Mouse (Mus musculus) CH12.LX (cell line): ENCODE results near the gene Golga4. TPM values are rescaled to one million over a fixed set of nuclear protein-coding genes. Genes with fewer than 3 reads are reported as not detected.

Source experiments
- DNase-seq: peaks from one replicate; pipeline ENCODE4 v3.0.0-alpha.2; 2013; ENCODE audit errors: extremely low read depth
- H3K27ac ChIP-seq: 2 replicates; pipeline ENCODE4 v1.5.1; 2012; ENCODE audit warnings: low read depth, mild to moderate bottlenecking, control low read depth, moderate library complexity; ENCODE audit not compliant: insufficient read depth
- H3K27me3 ChIP-seq: replicated peaks from 2 replicates; pipeline ENCODE3; 2012; ENCODE audit warnings: inconsistent platforms
- H3K36me3 ChIP-seq, 2 experiments: replicated peaks in 1 of 2; 2 replicates each; pipeline versions ENCODE3 to v1.6.1; 2012; ENCODE audit warnings: inconsistent platforms in 1 of 2, low read length in 1 of 2, mild to moderate bottlenecking in 1 of 2, mixed read lengths in 1 of 2, moderate library complexity in 1 of 2; ENCODE audit not compliant: control insufficient read depth in 1 of 2, insufficient read depth in 1 of 2
- H3K4me1 ChIP-seq, 2 experiments: 2 replicates each; pipeline ENCODE4 v1.6.1; 2012; ENCODE audit warnings: inconsistent platforms in 1 of 2, moderate library complexity in 1 of 2; ENCODE audit not compliant: insufficient read depth in 2 of 2, control insufficient read depth in 1 of 2
- H3K4me2 ChIP-seq: 2 replicates; pipeline ENCODE4 v1.6.1; 2012; ENCODE audit warnings: low read depth, mild to moderate bottlenecking, control low read depth; ENCODE audit not compliant: poor library complexity, insufficient read depth, severe bottlenecking
- H3K4me3 ChIP-seq, 3 experiments: fragments of 150-350 bp in 1 of 3; sonication (generic) in 1 of 3; replicated peaks in 1 of 3; 2 replicates each; pipeline versions ENCODE3 to v1.5.1; 2011 to 2012; ENCODE audit warnings: low read depth in 2 of 3, low read length in 2 of 3, mild to moderate bottlenecking in 2 of 3, moderate library complexity in 2 of 3, control low read depth in 1 of 3, improper control_type of control experiment in 1 of 3, inconsistent platforms in 1 of 3, mixed read lengths in 1 of 3; ENCODE audit not compliant: poor library complexity in 1 of 3
- H3K79me2 ChIP-seq: replicated peaks from 2 replicates; pipeline ENCODE4 v1.6.1; 2012; ENCODE audit warnings: mild to moderate bottlenecking, moderate library complexity; ENCODE audit not compliant: control insufficient read depth, poor library complexity, insufficient read depth, severe bottlenecking; ENCODE audit errors: extremely low read depth
- H3K9ac ChIP-seq: 2 replicates; pipeline ENCODE4 v1.6.1; 2012; ENCODE audit warnings: low read depth, mild to moderate bottlenecking, control low read depth, moderate library complexity; ENCODE audit not compliant: insufficient read depth
- H3K9me3 ChIP-seq: replicated peaks from 2 replicates; pipeline ENCODE3; 2012; ENCODE audit warnings: low read length, inconsistent platforms, mixed read lengths
- BHLHE40 ChIP-seq: IDR thresholded peaks from 2 replicates; pipeline ENCODE4 v1.6.1; 2011; ENCODE audit warnings: mild to moderate bottlenecking, low read depth, low read length, improper control_type of control experiment
- CHD1 ChIP-seq: IDR thresholded peaks from 2 replicates; pipeline ENCODE4 v1.6.1; 2012; ENCODE audit warnings: low read depth, low read length, improper control_type of control experiment, inconsistent platforms
- CTCF ChIP-seq, 2 experiments: IDR thresholded peaks in 1 of 2; conservative IDR thresholded peaks in 1 of 2; 2 replicates each; pipeline ENCODE4 v1.5.1; 2011 to 2012; ENCODE audit warnings: low read depth in 2 of 2, low read length in 2 of 2, improper control_type of control experiment in 1 of 2, inconsistent platforms in 1 of 2, mild to moderate bottlenecking in 1 of 2, moderate library complexity in 1 of 2
- ETS1 ChIP-seq: conservative IDR thresholded peaks from 2 replicates; pipeline ENCODE4 v1.6.1; 2012; ENCODE audit warnings: low read depth, mild to moderate bottlenecking, inconsistent platforms, low read length, improper control_type of control experiment, moderate library complexity
- GABPA ChIP-seq: IDR thresholded peaks from 2 replicates; pipeline ENCODE4 v1.6.1; 2012; ENCODE audit warnings: low read depth, low read length, improper control_type of control experiment, inconsistent platforms; ENCODE audit not compliant: insufficient replicate concordance
- HCFC1 ChIP-seq: IDR thresholded peaks from 2 replicates; pipeline ENCODE4 v1.6.1; 2012; ENCODE audit warnings: low read depth, mild to moderate bottlenecking, inconsistent platforms, low read length, improper control_type of control experiment
- JUND ChIP-seq: conservative IDR thresholded peaks from 2 replicates; pipeline ENCODE4 v1.6.1; 2011; ENCODE audit warnings: low read depth, low read length, improper control_type of control experiment
- KAT2A ChIP-seq: IDR thresholded peaks from 2 replicates; pipeline ENCODE4 v1.6.1; 2012; ENCODE audit warnings: low read length, improper control_type of control experiment, inconsistent platforms; ENCODE audit not compliant: insufficient replicate concordance
- MAX ChIP-seq: IDR thresholded peaks from 2 replicates; pipeline ENCODE4 v1.6.1; 2011; ENCODE audit warnings: low read length, improper control_type of control experiment
- NRF1 ChIP-seq: IDR thresholded peaks from 2 replicates; pipeline ENCODE4 v1.6.1; 2014; ENCODE audit warnings: low read depth, mild to moderate bottlenecking, inconsistent platforms, low read length, improper control_type of control experiment, moderate library complexity
- PAX5 ChIP-seq: IDR thresholded peaks from 2 replicates; pipeline ENCODE4 v1.6.1; 2012; ENCODE audit warnings: low read length, inconsistent platforms, mixed read lengths
- POLR2A ChIP-seq: IDR thresholded peaks from 2 replicates; pipeline ENCODE4 v1.6.1; 2011; ENCODE audit warnings: low read depth, mild to moderate bottlenecking, improper control_type of control experiment, low read length
- RCOR1 ChIP-seq: conservative IDR thresholded peaks from 2 replicates; pipeline ENCODE4 v1.6.1; 2012; ENCODE audit warnings: low read depth, mild to moderate bottlenecking, inconsistent platforms, low read length, improper control_type of control experiment
- SIN3A ChIP-seq: IDR thresholded peaks from 2 replicates; pipeline ENCODE4 v1.6.1; 2012; ENCODE audit warnings: low read length, improper control_type of control experiment, inconsistent platforms
- TBP ChIP-seq: conservative IDR thresholded peaks from 2 replicates; pipeline ENCODE4 v1.6.1; 2011; ENCODE audit warnings: low read depth, low read length, improper control_type of control experiment
- TCF12 ChIP-seq: IDR thresholded peaks from 2 replicates; pipeline ENCODE4 v1.6.1; 2014; ENCODE audit warnings: low read depth, mild to moderate bottlenecking, inconsistent platforms, low read length, improper control_type of control experiment
- USF1 ChIP-seq: IDR thresholded peaks from 2 replicates; pipeline ENCODE4 v1.6.1; 2014; ENCODE audit warnings: low read depth, mild to moderate bottlenecking, inconsistent platforms, low read length, improper control_type of control experiment
- ZKSCAN1 ChIP-seq: IDR thresholded peaks from 2 replicates; pipeline ENCODE4 v1.6.1; 2012; ENCODE audit warnings: low read depth, inconsistent platforms, low read length, improper control_type of control experiment, borderline replicate concordance
- ZMIZ1 ChIP-seq: IDR thresholded peaks from 2 replicates; pipeline ENCODE4 v1.6.1; 2012; ENCODE audit warnings: low read depth, mild to moderate bottlenecking, inconsistent platforms, low read length, improper control_type of control experiment
- ZNF384 ChIP-seq: IDR thresholded peaks from 2 replicates; pipeline ENCODE4 v1.6.1; 2012; ENCODE audit warnings: low read depth, low read length, improper control_type of control experiment, inconsistent platforms
- dilution Hi-C: fragments of 300-500 bp; cut with MboI; formaldehyde crosslinking; loops from 2 replicates; pipeline ENCODE4 v1.14.3; 2020; ENCODE audit warnings: low sequenced_read_pairs; ENCODE audit not compliant: extremely low pct_unique_long_range_greater_than_20kb, extremely low pct_ligation_motif_present
- in situ Hi-C: fragments of 300-500 bp; cut with MboI; formaldehyde crosslinking; loops from 3 replicates; pipeline ENCODE4 v1.14.3; 2019; ENCODE audit warnings: low sequenced_read_pairs, low pct_ligation_motif_present, low pct_unique_long_range_greater_than_20kb, mixed read lengths
- polyA plus RNA-seq: library from polyadenylated mRNA; unstranded; fragments of >175 nt; gene quantifications from 2 replicates; pipeline ENCODE4 v1.2.1, GENCODE M21; 2012; ENCODE audit warnings: low read depth; ENCODE audit not compliant: insufficient read length
- total RNA-seq, 2 experiments: library from RNA; depleted of rRNA; stranded (reverse); fragments of 300-350 nt in 1 of 2; fragments of >200 nt in 1 of 2; gene quantifications; 2 replicates each; pipeline ENCODE4 v1.2.3; 2012 to 2014

Gene Golga4
- total and polyA plus RNA-seq, 3 experiments, result 23.7 to 37.2 (median 33.1) TPM

DNA sequence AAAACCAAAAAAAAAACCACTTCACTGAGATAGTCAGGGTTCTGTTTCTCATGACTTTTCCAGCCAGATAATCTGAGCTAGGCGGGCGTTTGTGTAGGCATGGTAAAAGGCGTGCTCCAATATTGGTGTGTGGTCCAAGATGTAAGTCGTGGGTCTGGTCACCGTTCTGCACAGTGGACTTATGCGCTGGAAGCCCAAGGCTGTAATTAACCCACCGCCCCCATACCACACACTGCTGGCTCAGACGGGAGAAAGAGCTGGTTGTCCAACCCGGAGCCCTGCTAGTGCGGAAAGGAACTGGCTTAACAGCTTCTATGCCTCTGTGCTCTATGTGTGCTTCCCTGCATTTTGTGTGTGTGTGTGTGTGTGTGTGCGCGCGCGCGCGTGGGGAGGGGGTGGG is 36.8 kb upstream of the Golga4 start:
- no peak for DNase-seq
- Histone ChIP-seq H3K9ac (no peak overlapping the region), H3K27ac (no peak overlapping the region), H3K27me3 (no peaks in the 10 kb centered on the region), H3K36me3 (no peaks in the 10 kb centered on the region), H3K9me3 (no peaks in the 10 kb centered on the region), H3K4me2 (no peak overlapping the region), H3K79me2 (no peaks in the 10 kb centered on the region), H3K4me3 (no peak overlapping the region), H3K4me1 (no peaks in the 10 kb centered on the region)
- dilution Hi-C loops (no loop called here), in situ Hi-C loops (no loop called here)
- no peak for TF ChIP-seq JUND
- no peak for TF ChIP-seq ZMIZ1

DNA sequence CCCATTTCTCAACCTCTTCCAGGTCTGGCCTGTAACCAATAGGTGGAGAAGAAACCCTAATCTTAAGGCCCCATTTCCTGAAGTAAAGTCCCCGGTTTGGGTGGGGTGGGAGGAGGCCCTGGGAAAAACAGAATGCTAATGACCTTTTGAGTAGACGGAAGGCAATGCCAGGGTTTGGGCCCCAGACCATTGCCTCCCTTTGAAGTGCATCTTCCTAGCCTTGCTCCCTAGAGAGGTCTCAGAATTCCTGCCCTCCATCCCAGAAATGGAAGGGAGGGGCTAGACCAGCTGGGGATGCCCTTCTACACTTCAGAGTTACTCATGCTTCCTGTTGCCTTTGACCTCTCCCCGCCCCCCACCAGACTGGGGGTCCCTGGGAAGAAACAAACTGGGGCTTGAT is 34.8 kb upstream of the Golga4 start:
- TF ChIP-seq MAX (no peak), CTCF (conservative IDR thresholded peaks at IDR 0.05 in 1 of 2, IDR thresholded peaks at IDR 0.05 in 1 of 2; ENCODE audit: low read depth in 2 of 2, low read length in 2 of 2) (no peak), POLR2A (no peak), TBP (no peak), TCF12 (no peak), GABPA (no peak), KAT2A (no peak), JUND (no peak), CHD1 (no peak), RCOR1 (no peak), SIN3A (no peak), NRF1 (no peak), PAX5 (no peak), USF1 (no peak), ETS1 (no peak), BHLHE40 (no peak), ZKSCAN1 (no peak), ZNF384 (no peak), HCFC1 (no peak)
- H3K9ac ChIP-seq, result no peak overlapping the region
- H3K27me3 ChIP-seq, result no peaks in the 10 kb centered on the region
- no peaks in the 10 kb centered on the region for H3K9me3 ChIP-seq
- dilution Hi-C loops, result no loop called here
- DNase-seq, result no peak
- H3K4me1 ChIP-seq, result no peaks in the 10 kb centered on the region
- no peaks in the 10 kb centered on the region for H3K36me3 ChIP-seq
- in situ Hi-C loops, result no loop called here
- H3K27ac ChIP-seq, result no peak overlapping the region
- no peak overlapping the region for H3K4me3 ChIP-seq
- no peak overlapping the region for H3K4me2 ChIP-seq
- no peaks in the 10 kb centered on the region for H3K79me2 ChIP-seq
